Mouse (Mus musculus) adrenal gland, adult 10 weeks (tissue): ENCODE results near the gene Rprd2. TPM values are rescaled to one million over a fixed set of nuclear protein-coding genes. Genes with fewer than 3 reads are reported as not detected.

Experiments used
- polyA plus RNA-seq: library from polyadenylated mRNA; stranded (reverse); fragments of 350-450 nt; fragmentation: Illumina TruSeq; extraction: RNeasy Lipid Tissue Mini Kit (QIAGEN cat#74804); gene quantifications from one replicate; pipeline ENCODE4 v1.2.3, GENCODE M21; 2014; ENCODE audit warnings: low read depth, low replicate concordance

Rprd2 gene
- polyA plus RNA-seq, result 43.9 TPM

DNA sequence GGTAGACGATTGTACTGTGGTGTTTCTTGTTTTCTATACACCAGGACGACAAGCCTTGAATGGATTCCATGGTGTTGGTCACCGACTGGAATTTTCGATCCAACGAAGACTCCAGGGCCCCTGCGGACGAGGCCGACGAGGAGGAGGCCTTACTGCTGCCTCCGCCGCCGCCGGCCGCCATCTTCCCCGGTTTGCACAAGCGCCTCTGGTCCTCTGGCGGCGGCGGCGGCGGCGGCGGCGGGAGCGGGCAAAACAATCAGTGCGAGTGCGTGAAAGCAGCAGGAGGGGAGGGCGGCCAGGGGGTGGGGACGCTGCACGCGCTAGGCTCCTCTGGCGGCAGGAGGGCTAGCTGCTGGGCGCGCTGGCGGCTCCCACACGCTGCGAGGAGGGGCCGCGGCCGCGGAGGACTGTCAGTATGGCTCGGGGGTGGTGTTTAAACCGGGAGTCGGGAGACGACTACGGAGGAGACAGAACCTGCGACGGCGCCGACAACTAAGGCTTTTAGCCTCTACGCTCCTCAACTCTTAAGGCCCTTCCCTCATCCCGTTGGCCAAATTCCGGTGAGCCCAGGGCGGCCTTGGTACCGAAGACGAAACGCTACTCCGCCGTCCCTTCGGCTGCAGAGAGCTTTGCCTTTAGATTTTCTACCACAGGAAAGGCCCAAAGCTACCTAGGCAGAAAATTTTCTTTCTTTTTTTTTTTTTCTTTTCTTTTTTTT lies at the start of gene Rprd2:
Gene Rprd2, minus strand, starts transcription at position 293 of the 718 bp plus-strand sequence.

GRCm38 (mm10) chr3:95855502-95856089 lies 36.9 kb upstream of the Rprd2 start, which contains the start of gene Prpf3:
TSS of gene Prpf3 (minus strand) at chr3:95855885.

GRCm38 (mm10) chr3:95760106-95760505 lies 58.6 kb downstream of the Rprd2 start, which contains the start of gene Tars2:
TSS of gene Tars2 (minus strand) at chr3:95760206.

DNA sequence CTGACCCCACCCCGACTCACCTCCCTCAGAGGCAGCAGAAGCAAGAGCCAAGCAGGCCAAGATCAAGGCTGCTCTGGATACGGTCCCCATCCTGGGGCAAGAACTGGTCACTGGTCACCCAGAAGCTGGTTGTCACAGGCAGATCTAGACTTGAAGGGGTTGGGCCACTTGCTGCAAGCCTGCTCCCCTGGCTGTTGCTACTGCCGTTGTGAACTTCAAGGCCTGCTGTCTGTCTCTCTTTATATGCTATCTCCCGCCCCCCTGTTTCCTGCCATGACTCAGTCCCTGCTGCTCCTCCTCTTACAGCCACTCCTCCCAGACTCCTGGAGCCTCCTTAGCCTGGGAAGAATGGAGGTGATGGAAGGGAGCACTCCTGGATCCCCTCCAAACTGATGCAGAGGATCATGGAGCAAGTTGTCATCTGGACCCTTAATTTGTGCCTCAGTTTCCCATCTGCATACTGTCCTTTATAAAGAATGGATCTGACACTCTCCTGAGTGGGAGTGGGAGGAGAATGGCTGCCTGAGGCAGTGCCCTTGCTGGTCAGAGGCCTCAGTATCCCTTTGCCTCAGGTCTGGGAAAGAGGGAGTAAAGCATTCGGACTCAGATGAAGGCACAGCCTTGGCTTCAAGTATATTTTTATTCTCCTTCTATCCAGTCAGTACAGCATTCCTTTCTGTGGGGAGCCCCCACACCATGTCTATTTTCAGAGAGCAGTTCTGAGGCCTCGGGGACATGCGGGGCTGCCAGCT lies 79.1 kb downstream of the Rprd2 start, which contains the start of gene Ecm1:
Gene Ecm1, minus strand, starts transcription at position 217 of the 752 bp plus-strand sequence.

Other genes starting within 250 kb of the Rprd2 start
- gene Golph3l, start 229.9 kb downstream of the Rprd2 start, polyA plus RNA-seq, result 126 TPM
- 70.2 TPM for gene Ensa, start 193.9 kb downstream of the Rprd2 start, polyA plus RNA-seq
- gene Mcl1, start 160.1 kb downstream of the Rprd2 start, polyA plus RNA-seq, result 456 TPM
- 0.47 TPM for gene Adamtsl4, start 130.9 kb downstream of the Rprd2 start, polyA plus RNA-seq
- gene Ecm1, start 79.3 kb downstream of the Rprd2 start, polyA plus RNA-seq, result 34.2 TPM
- 17.7 TPM for gene Tars2, start 58.7 kb downstream of the Rprd2 start, polyA plus RNA-seq
- 31.8 TPM for gene Prpf3, start 37.0 kb upstream of the Rprd2 start, polyA plus RNA-seq
- 39.8 TPM for gene Mrps21, start 52.7 kb upstream of the Rprd2 start, polyA plus RNA-seq
- 0.29 TPM for gene Ciart, start 63.4 kb upstream of the Rprd2 start, polyA plus RNA-seq
- 46.0 TPM for gene BC028528, start 73.1 kb upstream of the Rprd2 start, polyA plus RNA-seq
- gene Aph1a, start 75.1 kb upstream of the Rprd2 start, polyA plus RNA-seq, result 33.4 TPM
- 5.4 TPM for gene Car14, start 85.8 kb upstream of the Rprd2 start, polyA plus RNA-seq
- gene Anp32e, start 110.4 kb upstream of the Rprd2 start, polyA plus RNA-seq, result 188 TPM
- gene Plekho1, start 177.1 kb upstream of the Rprd2 start, polyA plus RNA-seq, result 5.4 TPM
- gene Vps45, start 239.6 kb upstream of the Rprd2 start, polyA plus RNA-seq, result 74.0 TPM